Mouse (Mus musculus): ENCODE measurements around the gene Hsd17b14. TPM values are rescaled to one million over a fixed set of nuclear protein-coding genes. Genes with fewer than 3 reads are reported as not detected.

Hsd17b14 gene
- polyA plus RNA-seq, 1 experiment = not detected

- no peak overlapping the region for H3K27ac ChIP-seq (ENCODE audit: insufficient read depth, low read length)
- H3K4me3 ChIP-seq (ENCODE audit: insufficient read depth, low read length) = no peak overlapping the region
- no peak for TF ChIP-seq CTCF (IDR thresholded peaks at IDR 0.05; ENCODE audit: borderline replicate concordance, insufficient read depth, low read length)
- TF ChIP-seq POLR2A (IDR thresholded peaks at IDR 0.05; ENCODE audit: low read depth, low read length) = no peak
Observed at GRCm38 (mm10) chr7:45549641-45550436, 4.9 kb upstream of the Hsd17b14 start.

DNA sequence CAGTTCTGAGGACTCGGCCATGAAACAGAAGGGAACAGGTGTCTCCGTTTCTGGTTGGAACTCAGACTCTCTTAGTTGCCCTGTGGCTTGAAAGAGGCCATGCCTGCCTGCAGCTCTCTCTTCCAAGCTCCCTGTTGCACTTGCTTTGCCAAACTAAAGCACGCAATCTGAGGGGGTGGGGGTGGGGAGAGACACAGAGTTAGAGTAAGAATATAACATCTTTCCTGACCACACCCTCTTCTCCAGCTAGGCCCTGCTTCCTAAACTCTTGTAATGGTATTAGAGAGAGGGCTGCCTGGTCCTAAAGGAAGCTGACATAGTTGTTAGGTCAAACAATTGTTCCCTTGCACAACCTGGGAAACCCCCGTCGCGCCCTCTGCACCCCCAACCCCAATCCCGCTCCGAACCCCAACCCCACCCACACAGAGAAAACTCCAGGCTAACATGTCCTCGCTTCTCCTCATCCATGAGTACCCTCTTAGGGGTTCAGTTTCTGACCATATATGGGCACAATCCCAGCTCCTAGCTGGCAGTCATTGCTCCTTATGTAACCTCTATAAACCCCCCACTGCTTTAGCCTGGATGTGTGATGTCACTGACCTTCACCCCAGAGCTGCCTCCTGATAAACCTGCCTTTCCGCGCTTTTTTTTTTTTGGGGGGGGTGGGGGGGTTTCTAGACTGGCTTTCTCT lies 3.7 kb upstream of the Hsd17b14 start:
- Histone ChIP-seq H3K27ac (ENCODE audit: insufficient read depth, low read length) (no peak overlapping the region), H3K4me1 (ENCODE audit: control insufficient read depth, insufficient read depth, low read length) (no peaks in the 10 kb centered on the region), H3K4me3 (ENCODE audit: insufficient read depth, low read length) (no peak overlapping the region)
- no peak for TF ChIP-seq CTCF (IDR thresholded peaks at IDR 0.05; ENCODE audit: borderline replicate concordance, insufficient read depth, low read length)
- no peak for TF ChIP-seq POLR2A (IDR thresholded peaks at IDR 0.05; ENCODE audit: low read depth, low read length)

More at GRCm38 (mm10) chr7:45549641-45550436, 4.9 kb upstream of the Hsd17b14 start:
- no peaks in the 10 kb centered on the region for H3K4me1 ChIP-seq (ENCODE audit: control insufficient read depth, insufficient read depth, low read length)

DNA sequence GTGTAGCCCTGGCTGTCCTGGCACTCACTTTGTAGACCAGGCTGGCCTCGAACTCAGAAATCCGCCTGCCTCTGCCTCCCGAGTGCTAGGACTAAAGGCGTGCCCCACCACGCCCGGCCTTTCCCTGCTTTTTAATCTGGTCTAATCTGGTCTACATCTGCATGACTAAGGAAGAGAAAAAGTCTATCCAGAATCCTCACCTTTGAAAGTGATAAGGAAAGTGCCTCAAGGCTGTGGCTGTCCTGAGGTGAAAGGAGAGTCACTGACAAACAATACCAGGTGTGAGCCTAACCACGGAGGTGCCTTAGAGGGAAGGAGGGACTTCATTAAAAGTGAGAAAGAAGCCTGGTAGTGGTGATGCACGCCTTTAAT lies 3.2 kb upstream of the Hsd17b14 start:
- H3K4me1 ChIP-seq (ENCODE audit: control insufficient read depth, insufficient read depth, low read length) = no peaks in the 10 kb centered on the region
- TF ChIP-seq POLR2A (IDR thresholded peaks at IDR 0.05; ENCODE audit: low read depth, low read length) (no peak), CTCF (IDR thresholded peaks at IDR 0.05; ENCODE audit: borderline replicate concordance, insufficient read depth, low read length) (no peak)
- H3K27ac ChIP-seq (ENCODE audit: insufficient read depth, low read length) = no peak overlapping the region
- H3K4me3 ChIP-seq (ENCODE audit: insufficient read depth, low read length) = no peak overlapping the region

DNA sequence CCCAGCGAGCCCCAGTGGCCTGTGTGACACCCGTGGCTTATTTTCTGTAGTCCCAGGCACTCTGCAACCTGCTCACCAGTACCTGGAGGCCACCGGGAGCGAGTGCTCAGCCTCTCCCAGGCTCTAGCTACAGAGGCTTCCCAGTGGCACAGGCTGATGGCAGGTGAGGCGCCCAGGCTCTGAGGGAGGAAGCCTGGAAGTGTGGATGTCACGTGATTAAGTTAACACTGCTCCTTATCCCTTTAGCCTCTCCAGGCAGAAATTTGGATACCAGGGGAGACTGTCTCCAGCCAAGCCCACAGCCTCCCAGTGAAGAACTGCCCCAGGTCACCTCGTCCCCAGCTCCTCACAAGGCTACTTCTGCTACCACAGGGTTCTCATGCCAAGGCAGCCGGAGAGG lies 1.2 kb upstream of the Hsd17b14 start:
- TF ChIP-seq CTCF (IDR thresholded peaks at IDR 0.05; ENCODE audit: borderline replicate concordance, insufficient read depth, low read length) = no peak
- no peak for TF ChIP-seq POLR2A (IDR thresholded peaks at IDR 0.05; ENCODE audit: low read depth, low read length)
- Histone ChIP-seq H3K4me3 (ENCODE audit: insufficient read depth, low read length) (no peak overlapping the region), H3K27ac (ENCODE audit: insufficient read depth, low read length) (no peak overlapping the region), H3K4me1 (ENCODE audit: control insufficient read depth, insufficient read depth, low read length) (no peaks in the 10 kb centered on the region)

DNA sequence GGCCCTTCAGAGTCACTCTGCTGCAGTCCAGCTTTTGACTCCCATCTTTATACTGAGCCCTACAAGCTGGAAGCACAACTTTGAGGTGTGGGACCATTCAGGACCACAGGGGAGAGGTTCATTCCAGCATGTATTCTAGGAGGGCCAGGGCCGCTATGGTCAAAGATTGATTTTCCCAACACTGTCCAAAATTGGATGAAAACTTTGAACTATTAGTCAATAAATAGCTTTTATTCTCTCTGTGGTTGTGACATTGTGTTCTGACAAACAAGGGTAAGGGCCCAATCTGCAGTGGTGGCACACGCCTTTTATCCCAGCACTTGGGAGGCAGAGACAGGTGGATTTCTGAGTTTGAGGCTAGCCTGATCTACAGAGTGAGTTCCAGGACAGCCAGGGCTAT lies 703 bp upstream of the Hsd17b14 start:
- H3K4me1 ChIP-seq (ENCODE audit: control insufficient read depth, insufficient read depth, low read length) = no peaks in the 10 kb centered on the region
- no peak overlapping the region for H3K27ac ChIP-seq (ENCODE audit: insufficient read depth, low read length)
- no peak for TF ChIP-seq CTCF (IDR thresholded peaks at IDR 0.05; ENCODE audit: borderline replicate concordance, insufficient read depth, low read length)
- TF ChIP-seq POLR2A (IDR thresholded peaks at IDR 0.05; ENCODE audit: low read depth, low read length) = no peak
- no peak overlapping the region for H3K4me3 ChIP-seq (ENCODE audit: insufficient read depth, low read length)

DNA sequence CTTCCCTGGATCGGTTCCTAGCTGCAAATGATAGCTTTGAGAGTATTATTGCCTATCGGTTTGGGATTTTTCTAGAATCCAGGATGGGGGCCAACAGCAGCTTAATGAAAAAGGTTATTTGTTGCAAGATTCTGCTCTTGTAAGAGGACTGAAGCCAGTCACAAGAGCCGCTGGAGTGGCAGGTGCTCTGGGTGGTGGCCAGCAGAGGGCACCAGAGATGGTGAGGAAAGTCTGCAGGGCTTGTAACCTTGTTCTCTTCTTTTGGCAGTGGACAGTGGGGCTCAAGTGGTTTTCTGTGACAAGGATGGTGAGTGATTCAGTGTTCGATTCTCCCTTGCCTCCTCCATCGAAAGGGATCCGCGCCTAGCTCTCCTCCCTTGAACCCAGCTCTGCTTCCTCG lies 1.1 kb downstream of the Hsd17b14 start:
- no peak overlapping the region for H3K27ac ChIP-seq (ENCODE audit: insufficient read depth, low read length)

DNA sequence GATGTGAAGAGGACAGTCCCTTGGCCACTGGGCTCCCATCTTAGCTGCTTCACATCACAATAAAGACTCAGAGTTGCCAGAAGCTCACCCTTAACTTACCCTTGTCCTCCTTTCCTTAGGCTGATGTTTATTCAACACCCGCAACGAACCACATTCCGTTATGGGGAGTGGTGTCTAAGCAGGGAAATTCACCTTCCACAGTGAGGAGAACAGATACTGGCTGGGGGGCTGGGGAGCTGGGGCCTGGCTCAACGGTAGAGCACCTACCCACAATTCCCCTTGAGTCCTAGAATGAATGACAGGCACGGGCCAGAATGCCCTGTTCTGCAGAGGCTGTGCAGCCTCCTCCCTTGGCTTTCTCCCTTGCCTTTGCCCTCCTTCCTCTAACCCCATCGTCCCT lies 4.2 kb downstream of the Hsd17b14 start:
- no peaks in the 10 kb centered on the region for H3K4me1 ChIP-seq (ENCODE audit: control insufficient read depth, insufficient read depth, low read length)
- H3K4me3 ChIP-seq (ENCODE audit: insufficient read depth, low read length) = no peak overlapping the region
- TF ChIP-seq POLR2A (IDR thresholded peaks at IDR 0.05; ENCODE audit: low read depth, low read length) = no peak
- TF ChIP-seq CTCF (IDR thresholded peaks at IDR 0.05; ENCODE audit: borderline replicate concordance, insufficient read depth, low read length) = no peak
- H3K27ac ChIP-seq (ENCODE audit: insufficient read depth, low read length) = no peak overlapping the region

More for the DNA sequence above, 1.1 kb downstream of the Hsd17b14 start:
- TF ChIP-seq CTCF (IDR thresholded peaks at IDR 0.05; ENCODE audit: borderline replicate concordance, insufficient read depth, low read length) = peak; percentile 74
- no peak for TF ChIP-seq POLR2A (IDR thresholded peaks at IDR 0.05; ENCODE audit: low read depth, low read length)
- no peak overlapping the region for H3K4me3 ChIP-seq (ENCODE audit: insufficient read depth, low read length)
- no peaks in the 10 kb centered on the region for H3K4me1 ChIP-seq (ENCODE audit: control insufficient read depth, insufficient read depth, low read length)

DNA sequence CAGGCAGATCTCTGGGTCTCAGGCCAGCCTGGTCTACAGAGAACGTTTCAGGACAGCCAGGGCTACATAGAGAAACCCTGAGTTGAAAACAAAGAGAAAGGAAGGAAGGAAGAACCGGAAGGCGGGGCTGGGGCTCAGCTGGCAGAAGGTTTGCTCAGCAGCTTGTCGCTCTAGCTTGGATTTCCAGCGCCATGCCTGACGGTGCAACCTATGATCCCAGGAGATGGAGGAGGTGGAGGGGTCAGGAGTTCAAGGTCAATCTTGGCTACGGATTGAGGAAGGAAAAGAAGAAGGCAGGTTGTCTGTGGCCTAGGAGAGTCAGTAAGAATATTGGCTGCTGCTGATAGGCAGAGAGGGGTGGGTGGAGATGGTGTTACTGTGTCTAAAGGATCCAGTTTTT lies 5.5 kb downstream of the Hsd17b14 start:
- H3K27ac ChIP-seq (ENCODE audit: insufficient read depth, low read length) = no peak overlapping the region
- no peaks in the 10 kb centered on the region for H3K4me1 ChIP-seq (ENCODE audit: control insufficient read depth, insufficient read depth, low read length)
- TF ChIP-seq POLR2A (IDR thresholded peaks at IDR 0.05; ENCODE audit: low read depth, low read length) (no peak), CTCF (IDR thresholded peaks at IDR 0.05; ENCODE audit: borderline replicate concordance, insufficient read depth, low read length) (no peak)
- H3K4me3 ChIP-seq (ENCODE audit: insufficient read depth, low read length) = no peak overlapping the region

DNA sequence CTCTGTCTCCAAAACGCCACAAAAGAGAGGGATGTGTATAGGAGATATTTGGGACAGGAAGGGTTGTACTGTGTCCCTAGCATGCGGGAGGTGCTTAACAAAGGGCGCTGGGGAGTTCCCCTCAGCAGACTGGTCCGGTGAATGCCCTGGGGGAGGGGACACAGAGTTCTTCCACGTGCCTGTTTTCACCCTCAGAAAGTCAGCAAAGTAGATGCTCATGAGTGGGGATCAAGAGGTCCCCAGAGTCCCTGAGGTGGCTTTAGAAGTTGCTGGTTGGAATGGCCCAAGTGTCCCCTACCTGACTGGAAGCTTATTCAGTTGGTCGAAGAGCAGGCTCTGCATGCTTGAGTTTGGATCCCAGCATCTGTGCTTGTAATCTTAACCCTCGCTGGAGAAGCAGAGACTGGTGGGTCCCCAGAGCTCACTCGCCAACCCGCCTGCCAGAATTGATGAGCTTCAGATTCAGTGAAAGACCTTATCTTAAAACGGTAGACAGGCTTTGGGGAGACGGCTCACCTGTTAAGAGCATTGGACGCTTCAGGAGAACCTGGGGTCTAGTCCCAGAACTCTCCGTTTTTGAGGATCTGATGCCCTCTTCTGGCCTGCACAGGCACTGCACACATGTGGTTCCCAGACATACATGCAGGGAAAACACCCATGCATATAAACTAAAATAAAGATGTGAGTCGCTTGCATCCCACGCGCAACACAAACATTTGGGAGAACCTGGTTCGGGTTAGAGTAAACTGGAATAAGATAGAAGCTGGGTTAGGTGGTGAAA lies 6.3 kb downstream of the Hsd17b14 start:
- Histone ChIP-seq H3K27ac (ENCODE audit: insufficient read depth, low read length) (no peak overlapping the region), H3K4me1 (ENCODE audit: control insufficient read depth, insufficient read depth, low read length) (no peaks in the 10 kb centered on the region), H3K4me3 (ENCODE audit: insufficient read depth, low read length) (no peak overlapping the region)
- TF ChIP-seq CTCF (IDR thresholded peaks at IDR 0.05; ENCODE audit: borderline replicate concordance, insufficient read depth, low read length) (peak; percentile 86; the same call in 1 of the 2 replicates), POLR2A (IDR thresholded peaks at IDR 0.05; ENCODE audit: low read depth, low read length) (no peak)
